In the genomic region with DNA sequence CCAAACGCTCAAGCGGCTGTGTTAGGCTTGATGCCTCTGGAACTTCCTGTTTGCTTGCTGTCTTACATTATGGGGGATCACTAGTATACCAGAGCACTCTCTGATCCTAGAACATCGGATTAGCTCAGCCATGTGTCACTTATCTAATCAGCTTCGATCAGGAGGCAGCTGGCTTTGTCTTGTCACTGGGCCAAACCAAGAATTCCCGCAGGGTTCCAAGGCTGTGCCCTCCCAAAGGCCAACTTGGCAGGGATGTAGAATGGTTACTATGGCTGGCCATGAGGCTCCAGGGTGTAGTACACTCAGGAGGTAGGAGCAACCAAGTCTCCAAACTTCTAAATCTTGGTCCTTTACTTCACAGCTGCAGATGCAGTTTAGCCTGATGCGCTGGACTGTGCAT, we compare ENCODE assay signal across 8 mouse cellular contexts. TPM values are rescaled to one million over a fixed set of nuclear protein-coding genes. Genes with fewer than 3 reads are reported as not detected.
DNase-seq lines count a peak whose midpoint lies in the region; ATAC-seq and TF ChIP-seq lines count a peak whose summit lies in the region.

No protein-coding gene starts in this region.

- no peaks in the 10 kb centered on the region for H3K9me3 ChIP-seq in kidney, embryonic 15.5 days (replicated peaks)
- H3K9me3 ChIP-seq in intestine, embryonic 14.5 days (ENCODE audit: control insufficient read depth, low read length), result no peaks in the 10 kb centered on the region
- no peaks in the 10 kb centered on the region for H3K9me3 ChIP-seq in neural tube, embryonic 13.5 days

- WGBS in kidney, embryonic 15.5 days, result 43% methylated on average over 6 of the region's 6 CpGs
- WGBS in intestine, embryonic 14.5 days, result 40% methylated on average over 6 of the region's 6 CpGs
- WGBS in neural tube, embryonic 13.5 days, result 42% methylated on average over 6 of the region's 6 CpGs

- H3K4me1 ChIP-seq in kidney, embryonic 15.5 days, result peaks cover 35% of the 10 kb centered on the region
- peaks cover 6% of the 10 kb centered on the region; the same call in 1 of the 2 replicates for H3K4me1 ChIP-seq in embryonic fibroblast, embryonic 13.5 days (ENCODE audit: control insufficient read depth, insufficient read depth, low read length)
- peaks cover 18% of the 10 kb centered on the region for H3K4me1 ChIP-seq in intestine, embryonic 14.5 days (replicated peaks; ENCODE audit: control insufficient read depth, insufficient read depth, low read length)
- peaks cover 28% of the 10 kb centered on the region for H3K4me1 ChIP-seq in neural tube, embryonic 13.5 days (replicated peaks)

- H3K27ac ChIP-seq in kidney, embryonic 15.5 days, result peak overlapping the region; percentile 97
- peak overlapping the region; percentile 97 for H3K27ac ChIP-seq in embryonic fibroblast, embryonic 13.5 days (ENCODE audit: insufficient read depth, low read length)
- peak overlapping the region; percentile 88 for H3K27ac ChIP-seq in intestine, embryonic 14.5 days (ENCODE audit: low read depth)
- peak overlapping the region; percentile 91 for H3K27ac ChIP-seq in neural tube, embryonic 13.5 days (replicated peaks)

- H3K9ac ChIP-seq in kidney, embryonic 15.5 days, result peak overlapping the region; percentile 90
- peak overlapping the region; percentile 97 for H3K9ac ChIP-seq in intestine, embryonic 14.5 days (ENCODE audit: low read length)
- peak overlapping the region; percentile 70 for H3K9ac ChIP-seq in neural tube, embryonic 13.5 days

- peak overlapping the region; percentile 91 for H3K4me3 ChIP-seq in kidney, embryonic 15.5 days (replicated peaks)
- peak overlapping the region; percentile 42 for H3K4me3 ChIP-seq in embryonic fibroblast, embryonic 13.5 days (ENCODE audit: insufficient read depth, low read length)
- H3K4me3 ChIP-seq in intestine, embryonic 14.5 days (ENCODE audit: low read depth, low read length), result peak overlapping the region; percentile 97
- H3K4me3 ChIP-seq in neural tube, embryonic 13.5 days, result peak overlapping the region; percentile 73

- H3K36me3 ChIP-seq in kidney, embryonic 15.5 days, result peaks cover 26% of the 10 kb centered on the region
- peaks cover 26% of the 10 kb centered on the region for H3K36me3 ChIP-seq in intestine, embryonic 14.5 days (ENCODE audit: control insufficient read depth, insufficient read depth, low read length)
- peaks cover 21% of the 10 kb centered on the region for H3K36me3 ChIP-seq in neural tube, embryonic 13.5 days

- no peak for TF ChIP-seq CTCF in embryonic fibroblast, embryonic 13.5 days (IDR thresholded peaks at IDR 0.05; ENCODE audit: borderline replicate concordance, insufficient read depth, low read length)

- no peaks in the 10 kb centered on the region for H3K27me3 ChIP-seq in kidney, embryonic 15.5 days
- H3K27me3 ChIP-seq in intestine, embryonic 14.5 days (replicated peaks; ENCODE audit: control insufficient read depth, insufficient read depth, low read length), result no peaks in the 10 kb centered on the region
- no peaks in the 10 kb centered on the region for H3K27me3 ChIP-seq in neural tube, embryonic 13.5 days

- ATAC-seq in kidney, embryonic 15.5 days (replicated peaks; ENCODE audit: low FRiP score), result no peak
- no peak for ATAC-seq in intestine, embryonic 14.5 days (replicated peaks; ENCODE audit: low FRiP score, low TSS enrichment, low read depth)
- 0 out of 2 replicates have a peak, but pooled peaks have one; percentile 2 for ATAC-seq in neural tube, embryonic 13.5 days (ENCODE audit: low read depth)

- TF ChIP-seq POLR2A in embryonic fibroblast, embryonic 13.5 days (IDR thresholded peaks at IDR 0.05; ENCODE audit: low read depth, low read length), result no peak

- peak overlapping the region; percentile 83 for H3K4me2 ChIP-seq in kidney, embryonic 15.5 days
- peak overlapping the region; percentile 87 for H3K4me2 ChIP-seq in intestine, embryonic 14.5 days (ENCODE audit: low read length)
- peak overlapping the region; percentile 88 for H3K4me2 ChIP-seq in neural tube, embryonic 13.5 days

- no peak for DNase-seq in kidney, adult 18-20 months
- peak; percentile 92 for DNase-seq in MN1 (ENCODE audit: low spot score)
- no peak for DNase-seq in intestine, embryonic 14.5 days (ENCODE audit: low spot score)
- no peak for DNase-seq in testis, postnatal 10 days (ENCODE audit: low spot score)
- DNase-seq in spleen, postnatal 14 days (ENCODE audit: low spot score in 2 of 2), result no peak

RNA-seq across cellular contexts. Expression of a gene that starts 1.0 kb away (rescaled TPM):
- polyA plus RNA-seq in kidney, embryonic 15.5 days (2015; fragmentation: Nextera tagmentation; extraction: Ambion mirVana), result 40.8 and 50.4 TPM in 2 replicates
- polyA plus RNA-seq in embryonic fibroblast, embryonic 13.5 days (2011; ENCODE audit: insufficient read length, low read depth, missing spikeins), result 11.8 and 15.9 TPM in 2 replicates
- polyA plus RNA-seq in intestine, embryonic 14.5 days (2014; fragmentation: Nextera tagmentation; extraction: Ambion mirVana), result 43.8 and 49.3 TPM in 2 replicates
- polyA plus RNA-seq in neural tube, embryonic 13.5 days (2015; fragmentation: Nextera tagmentation; extraction: Ambion mirVana), result 7.3 and 9.2 TPM in 2 replicates

RNA-seq across cellular contexts. Expression of a gene that starts 9.9 kb away (rescaled TPM):
- polyA plus RNA-seq in kidney, embryonic 15.5 days (2015; fragmentation: Nextera tagmentation; extraction: Ambion mirVana), result 333 and 353 TPM in 2 replicates
- polyA plus RNA-seq in embryonic fibroblast, embryonic 13.5 days (2011; ENCODE audit: insufficient read length, low read depth, missing spikeins), result 140 and 214 TPM in 2 replicates
- 580 and 583 TPM in 2 replicates for polyA plus RNA-seq in intestine, embryonic 14.5 days (2014; fragmentation: Nextera tagmentation; extraction: Ambion mirVana)
- 133 and 161 TPM in 2 replicates for polyA plus RNA-seq in neural tube, embryonic 13.5 days (2015; fragmentation: Nextera tagmentation; extraction: Ambion mirVana)

RNA-seq across cellular contexts. Expression of a gene that starts 15.6 kb away (rescaled TPM):
- 13.2 and 17.8 TPM in 2 replicates for polyA plus RNA-seq in kidney, embryonic 15.5 days (2015; fragmentation: Nextera tagmentation; extraction: Ambion mirVana)
- polyA plus RNA-seq in embryonic fibroblast, embryonic 13.5 days (2011; ENCODE audit: insufficient read length, low read depth, missing spikeins), result 146 and 158 TPM in 2 replicates
- 17.9 and 21.6 TPM in 2 replicates for polyA plus RNA-seq in intestine, embryonic 14.5 days (2014; fragmentation: Nextera tagmentation; extraction: Ambion mirVana)
- polyA plus RNA-seq in neural tube, embryonic 13.5 days (2015; fragmentation: Nextera tagmentation; extraction: Ambion mirVana), result 3.2 and 6.2 TPM in 2 replicates

RNA-seq across cellular contexts. Expression of a gene that starts 44.5 kb away (rescaled TPM):
- 14.0 and 16.0 TPM in 2 replicates for polyA plus RNA-seq in kidney, embryonic 15.5 days (2015; fragmentation: Nextera tagmentation; extraction: Ambion mirVana)
- polyA plus RNA-seq in embryonic fibroblast, embryonic 13.5 days (2011; ENCODE audit: insufficient read length, low read depth, missing spikeins), result 12.1 and 15.4 TPM in 2 replicates
- polyA plus RNA-seq in intestine, embryonic 14.5 days (2014; fragmentation: Nextera tagmentation; extraction: Ambion mirVana), result 12.2 and 13.8 TPM in 2 replicates
- 5.5 and 6.5 TPM in 2 replicates for polyA plus RNA-seq in neural tube, embryonic 13.5 days (2015; fragmentation: Nextera tagmentation; extraction: Ambion mirVana)

RNA-seq across cellular contexts. Expression of a gene that starts 44.7 kb away (rescaled TPM):
- polyA plus RNA-seq in kidney, embryonic 15.5 days (2015; fragmentation: Nextera tagmentation; extraction: Ambion mirVana), result 51.8 and 54.8 TPM in 2 replicates
- 44.2 and 45.8 TPM in 2 replicates for polyA plus RNA-seq in embryonic fibroblast, embryonic 13.5 days (2011; ENCODE audit: insufficient read length, low read depth, missing spikeins)
- polyA plus RNA-seq in intestine, embryonic 14.5 days (2014; fragmentation: Nextera tagmentation; extraction: Ambion mirVana), result 67.3 and 71.8 TPM in 2 replicates
- 84.7 and 101 TPM in 2 replicates for polyA plus RNA-seq in neural tube, embryonic 13.5 days (2015; fragmentation: Nextera tagmentation; extraction: Ambion mirVana)

Comparison
In these comparisons a context has a peak if more than half of its experiments do, and no peak if none do; other contexts are left out.
1. H3K4me3 ChIP-seq: peak in every context shown above with its lines; median percentile 97 in intestine, embryonic 14.5 days; 91 in kidney, embryonic 15.5 days; 73 in neural tube, embryonic 13.5 days; 42 in embryonic fibroblast, embryonic 13.5 days.